Mouse (Mus musculus): ENCODE measurements around the gene Rab11fip5. TPM values are rescaled to one million over a fixed set of nuclear protein-coding genes. Genes with fewer than 3 reads are reported as not detected.

Rab11fip5 gene
- 16.1 and 17.5 TPM in 2 replicates for polyA plus RNA-seq (2014; fragmentation: Nextera tagmentation; extraction: Ambion mirVana)

- Histone ChIP-seq H3K4me1 (ENCODE audit: control insufficient read depth, insufficient read depth, low read length) (peaks cover 30% of the 10 kb centered on the region), H3K27me3 (ENCODE audit: control insufficient read depth, insufficient read depth, low read length) (no peaks in the 10 kb centered on the region), H3K9me3 (replicated peaks; ENCODE audit: control insufficient read depth, low read length) (no peaks in the 10 kb centered on the region), H3K4me3 (ENCODE audit: low read depth, low read length) (peak within 1 kb of the TSS; percentile 84), H3K9ac (ENCODE audit: low read depth, low read length) (peak within 1 kb of the TSS; percentile 85), H3K36me3 (ENCODE audit: control insufficient read depth, insufficient read depth, low read length) (no peaks in the 10 kb centered on the region), H3K4me2 (peak within 1 kb of the TSS; percentile 96), H3K27ac (ENCODE audit: low read depth, low read length) (peak within 1 kb of the TSS; percentile 54; the same call in 1 of the 2 replicates)
- ATAC-seq (replicated peaks; ENCODE audit: insufficient number of reproducible peaks, low FRiP score, low TSS enrichment): peak; percentile 14
- 1% methylated on average over 70 of the region's 80 CpGs for WGBS (ENCODE audit: insufficient replicate concordance)
Observed at GRCm38 (mm10) chr6:85373951-85374733, at the start of gene Rab11fip5. Gene Rab11fip5, minus strand, starts transcription at chr6:85374634.

GRCm38 (mm10) chr6:85423836-85424379, 49.5 kb upstream of the Rab11fip5 start, which contains the start of gene Noto:
Gene Noto, plus strand, starts transcription at chr6:85423886.
- H3K27ac ChIP-seq (ENCODE audit: low read depth, low read length): no peak within 1 kb of the TSS
- H3K4me1 ChIP-seq (ENCODE audit: control insufficient read depth, insufficient read depth, low read length): peaks cover 2% of the 10 kb centered on the region; the same call in 1 of the 2 replicates
- H3K9ac ChIP-seq (ENCODE audit: low read depth, low read length): no peak within 1 kb of the TSS
- no peaks in the 10 kb centered on the region for H3K9me3 ChIP-seq (replicated peaks; ENCODE audit: control insufficient read depth, low read length)
- 0 out of 2 replicates have a peak within 1 kb of the TSS, but pooled peaks have one; percentile 4 for H3K4me3 ChIP-seq (ENCODE audit: low read depth, low read length)
- no peaks in the 10 kb centered on the region for H3K36me3 ChIP-seq (ENCODE audit: control insufficient read depth, insufficient read depth, low read length)
- H3K27me3 ChIP-seq (ENCODE audit: control insufficient read depth, insufficient read depth, low read length): peaks cover 30% of the 10 kb centered on the region
- WGBS (ENCODE audit: insufficient replicate concordance): 8% methylated on average over 28 of the region's 28 CpGs
- peak within 1 kb of the TSS; percentile 46 for H3K4me2 ChIP-seq
- no peak for ATAC-seq (replicated peaks; ENCODE audit: insufficient number of reproducible peaks, low FRiP score, low TSS enrichment)

- Histone ChIP-seq H3K9me3 (replicated peaks; ENCODE audit: control insufficient read depth, low read length) (no peaks in the 10 kb centered on the region), H3K4me3 (ENCODE audit: low read depth, low read length) (no peak overlapping the region), H3K4me1 (ENCODE audit: control insufficient read depth, insufficient read depth, low read length) (peaks cover 2% of the 10 kb centered on the region; the same call in 1 of the 2 replicates), H3K4me2 (no peak overlapping the region), H3K27ac (ENCODE audit: low read depth, low read length) (no peak overlapping the region), H3K36me3 (ENCODE audit: control insufficient read depth, insufficient read depth, low read length) (no peaks in the 10 kb centered on the region), H3K27me3 (ENCODE audit: control insufficient read depth, insufficient read depth, low read length) (peaks cover 26% of the 10 kb centered on the region), H3K9ac (ENCODE audit: low read depth, low read length) (no peak overlapping the region)
- ATAC-seq (replicated peaks; ENCODE audit: insufficient number of reproducible peaks, low FRiP score, low TSS enrichment): no peak
- WGBS (ENCODE audit: insufficient replicate concordance): 76% methylated on average over 2 of the region's 2 CpGs
Observed at GRCm38 (mm10) chr6:85419150-85419549, 44.7 kb upstream of the Rab11fip5 start.

GRCm38 (mm10) chr6:85415829-85416228, 41.4 kb upstream of the Rab11fip5 start:
- 51% methylated on average over 3 of the region's 3 CpGs for WGBS (ENCODE audit: insufficient replicate concordance)
- Histone ChIP-seq H3K4me2 (no peak overlapping the region), H3K36me3 (ENCODE audit: control insufficient read depth, insufficient read depth, low read length) (no peaks in the 10 kb centered on the region), H3K27ac (ENCODE audit: low read depth, low read length) (no peak overlapping the region), H3K4me3 (ENCODE audit: low read depth, low read length) (no peak overlapping the region), H3K9ac (ENCODE audit: low read depth, low read length) (no peak overlapping the region), H3K9me3 (replicated peaks; ENCODE audit: control insufficient read depth, low read length) (no peaks in the 10 kb centered on the region), H3K4me1 (ENCODE audit: control insufficient read depth, insufficient read depth, low read length) (no peaks in the 10 kb centered on the region), H3K27me3 (ENCODE audit: control insufficient read depth, insufficient read depth, low read length) (peaks cover 10% of the 10 kb centered on the region)
- no peak for ATAC-seq (replicated peaks; ENCODE audit: insufficient number of reproducible peaks, low FRiP score, low TSS enrichment)

GRCm38 (mm10) chr6:85410771-85411273, 36.4 kb upstream of the Rab11fip5 start:
- Histone ChIP-seq H3K4me1 (ENCODE audit: control insufficient read depth, insufficient read depth, low read length) (no peaks in the 10 kb centered on the region), H3K27me3 (ENCODE audit: control insufficient read depth, insufficient read depth, low read length) (peaks cover 47% of the 10 kb centered on the region), H3K4me3 (ENCODE audit: low read depth, low read length) (no peak overlapping the region), H3K4me2 (no peak overlapping the region), H3K9ac (ENCODE audit: low read depth, low read length) (no peak overlapping the region), H3K27ac (ENCODE audit: low read depth, low read length) (no peak overlapping the region), H3K9me3 (replicated peaks; ENCODE audit: control insufficient read depth, low read length) (no peaks in the 10 kb centered on the region), H3K36me3 (ENCODE audit: control insufficient read depth, insufficient read depth, low read length) (no peaks in the 10 kb centered on the region)
- 10% methylated on average over 13 of the region's 13 CpGs for WGBS (ENCODE audit: insufficient replicate concordance)
- ATAC-seq (replicated peaks; ENCODE audit: insufficient number of reproducible peaks, low FRiP score, low TSS enrichment): peak; percentile 60; the same call in 1 of the 2 replicates

GRCm38 (mm10) chr6:85409003-85409402, 34.6 kb upstream of the Rab11fip5 start:
- H3K4me2 ChIP-seq: peak overlapping the region; percentile 61
- no peak for ATAC-seq (replicated peaks; ENCODE audit: insufficient number of reproducible peaks, low FRiP score, low TSS enrichment)
- no peaks in the 10 kb centered on the region for H3K4me1 ChIP-seq (ENCODE audit: control insufficient read depth, insufficient read depth, low read length)
- no peak overlapping the region for H3K9ac ChIP-seq (ENCODE audit: low read depth, low read length)
- WGBS (ENCODE audit: insufficient replicate concordance): 1% methylated on average over 31 of the region's 31 CpGs
- H3K9me3 ChIP-seq (replicated peaks; ENCODE audit: control insufficient read depth, low read length): no peaks in the 10 kb centered on the region
- H3K27ac ChIP-seq (ENCODE audit: low read depth, low read length): no peak overlapping the region
- H3K27me3 ChIP-seq (ENCODE audit: control insufficient read depth, insufficient read depth, low read length): peaks cover 46% of the 10 kb centered on the region
- no peaks in the 10 kb centered on the region for H3K36me3 ChIP-seq (ENCODE audit: control insufficient read depth, insufficient read depth, low read length)
- H3K4me3 ChIP-seq (ENCODE audit: low read depth, low read length): peak overlapping the region; percentile 31

GRCm38 (mm10) chr6:85403039-85403438, 28.6 kb upstream of the Rab11fip5 start:
- Histone ChIP-seq H3K4me3 (ENCODE audit: low read depth, low read length) (no peak overlapping the region), H3K27ac (ENCODE audit: low read depth, low read length) (no peak overlapping the region), H3K4me2 (no peak overlapping the region), H3K27me3 (ENCODE audit: control insufficient read depth, insufficient read depth, low read length) (peaks cover 18% of the 10 kb centered on the region), H3K36me3 (ENCODE audit: control insufficient read depth, insufficient read depth, low read length) (no peaks in the 10 kb centered on the region), H3K9ac (ENCODE audit: low read depth, low read length) (no peak overlapping the region), H3K9me3 (replicated peaks; ENCODE audit: control insufficient read depth, low read length) (no peaks in the 10 kb centered on the region), H3K4me1 (ENCODE audit: control insufficient read depth, insufficient read depth, low read length) (no peaks in the 10 kb centered on the region)
- WGBS (ENCODE audit: insufficient replicate concordance): 79% methylated on average over 10 of the region's 10 CpGs
- no peak for ATAC-seq (replicated peaks; ENCODE audit: insufficient number of reproducible peaks, low FRiP score, low TSS enrichment)

GRCm38 (mm10) chr6:85402613-85403012, 28.2 kb upstream of the Rab11fip5 start:
- Histone ChIP-seq H3K4me3 (ENCODE audit: low read depth, low read length) (no peak overlapping the region), H3K4me1 (ENCODE audit: control insufficient read depth, insufficient read depth, low read length) (no peaks in the 10 kb centered on the region), H3K27ac (ENCODE audit: low read depth, low read length) (no peak overlapping the region), H3K36me3 (ENCODE audit: control insufficient read depth, insufficient read depth, low read length) (no peaks in the 10 kb centered on the region), H3K9me3 (replicated peaks; ENCODE audit: control insufficient read depth, low read length) (no peaks in the 10 kb centered on the region), H3K9ac (ENCODE audit: low read depth, low read length) (no peak overlapping the region), H3K27me3 (ENCODE audit: control insufficient read depth, insufficient read depth, low read length) (peaks cover 13% of the 10 kb centered on the region), H3K4me2 (no peak overlapping the region)
- no peak for ATAC-seq (replicated peaks; ENCODE audit: insufficient number of reproducible peaks, low FRiP score, low TSS enrichment)
- WGBS (ENCODE audit: insufficient replicate concordance): 47% methylated on average over 2 of the region's 2 CpGs
